ENCODE assay signal across 8 mouse cellular contexts in the genomic region with DNA sequence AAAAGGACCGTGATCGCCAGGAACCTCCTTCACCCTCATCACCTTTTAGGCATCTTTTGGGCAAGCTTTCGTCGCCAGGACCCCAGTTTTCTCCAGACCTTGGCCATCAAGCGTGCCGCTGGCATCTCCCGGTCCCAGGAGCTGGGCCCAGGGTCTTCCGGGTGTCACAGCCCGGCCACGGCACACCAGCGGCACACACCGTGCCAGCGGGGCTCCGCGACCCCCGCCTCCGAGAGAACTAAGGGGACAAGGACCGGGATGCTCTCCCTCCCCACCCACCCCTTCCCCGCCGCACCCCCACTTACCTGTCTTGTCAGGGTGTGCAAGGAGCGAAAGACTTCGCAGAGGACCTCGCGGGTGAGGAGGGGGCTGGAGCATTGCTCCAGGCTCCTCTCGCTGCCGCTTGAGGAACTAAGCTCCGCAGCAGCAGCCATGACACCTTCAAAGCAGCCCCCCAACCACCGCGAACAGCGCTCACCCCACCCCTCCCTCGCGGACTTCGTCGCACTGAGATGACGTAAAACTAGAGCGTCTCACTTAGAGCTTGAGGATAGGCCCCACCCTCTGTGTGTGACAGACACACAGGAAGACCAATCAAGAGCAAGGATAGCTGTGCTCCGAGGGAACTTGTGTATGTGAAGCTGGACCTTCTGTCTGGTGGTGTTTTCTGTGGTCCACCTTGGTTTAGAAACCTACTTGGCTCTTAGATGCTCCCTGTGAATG. TPM values are rescaled to one million over a fixed set of nuclear protein-coding genes. Genes with fewer than 3 reads are reported as not detected.
A peak's percentile ranks its signal among the peaks of the same experiment; 100 is the strongest.
DNase-seq lines count a peak whose midpoint lies in the region; ATAC-seq and TF ChIP-seq lines count a peak whose summit lies in the region.

A gene (minus strand): TSS at position 528 of the 723 bp plus-strand sequence.

- H3K9me3 ChIP-seq in heart, embryonic 12.5 days (replicated peaks): no peaks in the 10 kb centered on the region
- H3K9me3 ChIP-seq in kidney, postnatal 0 days (replicated peaks; ENCODE audit: low read length): no peaks in the 10 kb centered on the region
- H3K9me3 ChIP-seq in liver, embryonic 11.5 days (ENCODE audit: control insufficient read depth, low read length): no peaks in the 10 kb centered on the region
- no peaks in the 10 kb centered on the region for H3K9me3 ChIP-seq in stomach, embryonic 14.5 days (ENCODE audit: control insufficient read depth, low read depth, low read length)

- H3K4me1 ChIP-seq in heart, embryonic 12.5 days (replicated peaks): no peaks in the 10 kb centered on the region
- no peaks in the 10 kb centered on the region for H3K4me1 ChIP-seq in kidney, postnatal 0 days (replicated peaks; ENCODE audit: insufficient read depth, low read length)
- no peaks in the 10 kb centered on the region for H3K4me1 ChIP-seq in liver, embryonic 11.5 days (replicated peaks; ENCODE audit: control insufficient read depth, insufficient read depth, low read length)
- no peaks in the 10 kb centered on the region for H3K4me1 ChIP-seq in stomach, embryonic 14.5 days (ENCODE audit: control insufficient read depth, insufficient read depth, low read length)

- peak within 1 kb of the TSS; percentile 72 for H3K4me2 ChIP-seq in heart, embryonic 12.5 days
- peak within 1 kb of the TSS; percentile 71 for H3K4me2 ChIP-seq in kidney, postnatal 0 days (ENCODE audit: low read length)
- H3K4me2 ChIP-seq in liver, embryonic 11.5 days: peak within 1 kb of the TSS; percentile 67
- peak within 1 kb of the TSS; percentile 48 for H3K4me2 ChIP-seq in stomach, embryonic 14.5 days (replicated peaks; ENCODE audit: low read depth, low read length)

- H3K4me3 ChIP-seq in heart, embryonic 12.5 days: peak within 1 kb of the TSS; percentile 98
- H3K4me3 ChIP-seq in kidney, postnatal 0 days (replicated peaks; ENCODE audit: low read depth, low read length): peak within 1 kb of the TSS; percentile 86
- peak within 1 kb of the TSS; percentile 94 for H3K4me3 ChIP-seq in liver, embryonic 11.5 days (ENCODE audit: low read depth, low read length)
- peak within 1 kb of the TSS; percentile 64 for H3K4me3 ChIP-seq in stomach, embryonic 14.5 days (ENCODE audit: low read depth, low read length)

- 0 out of 2 replicates have a peak within 1 kb of the TSS, but pooled peaks have one; percentile 32 for H3K27ac ChIP-seq in heart, embryonic 12.5 days (ENCODE audit: poor library complexity, severe bottlenecking)
- H3K27ac ChIP-seq in kidney, postnatal 0 days: peak within 1 kb of the TSS; percentile 72; the same call in 1 of the 2 replicates
- H3K27ac ChIP-seq in liver, embryonic 11.5 days (ENCODE audit: low read depth, low read length): peak within 1 kb of the TSS; percentile 63
- H3K27ac ChIP-seq in stomach, embryonic 14.5 days (ENCODE audit: low read length): peak within 1 kb of the TSS; percentile 11; the same call in 1 of the 2 replicates

- ATAC-seq in erythroid progenitor cell, adult 5-6 weeks (replicated peaks; ENCODE audit: low FRiP score, poor library complexity, severe bottlenecking): peak; percentile 98
- ATAC-seq in heart, embryonic 12.5 days (ENCODE audit: insufficient number of reproducible peaks, low FRiP score): peak; percentile 100
- peak; percentile 100 for ATAC-seq in kidney, postnatal 0 days (replicated peaks; ENCODE audit: low FRiP score, low read depth)
- peak; percentile 100 for ATAC-seq in liver, embryonic 11.5 days (replicated peaks; ENCODE audit: low FRiP score)
- peak; percentile 99 for ATAC-seq in stomach, embryonic 14.5 days (ENCODE audit: insufficient number of reproducible peaks, insufficient read depth, low FRiP score, low read depth)

- peak; percentile 97 for DNase-seq in CD4-positive helper T cell, adult 2 months (ENCODE audit: low read depth, low spot score)
- DNase-seq in brain, embryonic 18.5 days (ENCODE audit: low read depth, low spot score): peak; percentile 95
- peak; percentile 95 for DNase-seq in kidney, postnatal 0 days (ENCODE audit: low spot score)
- peak; percentile 94 for DNase-seq in liver, embryonic 11.5 days (ENCODE audit: low spot score)
- peak; percentile 99 for DNase-seq in naive thymus-derived CD4-positive, alpha-beta T cell, adult 2 months (ENCODE audit: low read depth)

- peak within 1 kb of the TSS; percentile 93 for H3K9ac ChIP-seq in heart, embryonic 12.5 days
- H3K9ac ChIP-seq in kidney, postnatal 0 days (ENCODE audit: low read depth, low read length): peak within 1 kb of the TSS; percentile 89
- peak within 1 kb of the TSS; percentile 82 for H3K9ac ChIP-seq in liver, embryonic 11.5 days (ENCODE audit: low read depth, low read length)
- peak within 1 kb of the TSS; percentile 75 for H3K9ac ChIP-seq in stomach, embryonic 14.5 days (replicated peaks; ENCODE audit: low read depth, low read length)

- TF ChIP-seq CTCF in kidney, postnatal 0 days (IDR thresholded peaks at IDR 0.05; ENCODE audit: low read depth): no peak

- H3K36me3 ChIP-seq in heart, embryonic 12.5 days: no peaks in the 10 kb centered on the region
- no peaks in the 10 kb centered on the region for H3K36me3 ChIP-seq in kidney, postnatal 0 days (ENCODE audit: insufficient read depth, low read length)
- H3K36me3 ChIP-seq in liver, embryonic 11.5 days (ENCODE audit: control insufficient read depth, insufficient read depth, low read length): no peaks in the 10 kb centered on the region
- H3K36me3 ChIP-seq in stomach, embryonic 14.5 days (ENCODE audit: control insufficient read depth, insufficient read depth, low read length): no peaks in the 10 kb centered on the region

- H3K27me3 ChIP-seq in heart, embryonic 12.5 days (replicated peaks): no peaks in the 10 kb centered on the region
- no peaks in the 10 kb centered on the region for H3K27me3 ChIP-seq in kidney, postnatal 0 days (ENCODE audit: insufficient read depth, low read length)
- H3K27me3 ChIP-seq in liver, embryonic 11.5 days (replicated peaks; ENCODE audit: control insufficient read depth, insufficient read depth, low read length): no peaks in the 10 kb centered on the region
- no peaks in the 10 kb centered on the region for H3K27me3 ChIP-seq in stomach, embryonic 14.5 days (ENCODE audit: control insufficient read depth, insufficient read depth, low read length)

- under 1% methylated on average over 36 of the region's 37 CpGs for WGBS in heart, embryonic 12.5 days
- WGBS in kidney, postnatal 0 days: 0% methylated on average over 37 of the region's 37 CpGs
- WGBS in liver, embryonic 11.5 days: under 1% methylated on average over 37 of the region's 37 CpGs
- under 1% methylated on average over 37 of the region's 37 CpGs for WGBS in stomach, embryonic 14.5 days

RNA-seq across cellular contexts. Expression of the gene that starts here (rescaled TPM):
- total RNA-seq in erythroid progenitor cell, adult 5-6 weeks (2015; ENCODE audit: low replicate concordance): 8.8 and 12.3 TPM in 2 replicates
- total RNA-seq in erythroid progenitor cell, adult 5-6 weeks (2017; ENCODE audit: low replicate concordance): 6.0 and 6.4 TPM in 2 replicates
- 22.3 and 23.3 TPM in 2 replicates for polyA plus RNA-seq in heart, embryonic 12.5 days (2016; fragmentation: Nextera tagmentation; extraction: Ambion mirVana)
- polyA plus RNA-seq in kidney, postnatal 0 days (2015; fragmentation: Nextera tagmentation; extraction: Ambion mirVana): 35.3 and 38.2 TPM in 2 replicates
- polyA plus RNA-seq in liver, embryonic 11.5 days (2014; fragmentation: Nextera tagmentation; extraction: Ambion mirVana): 23.8 and 23.9 TPM in 2 replicates
- 39.8 and 40.6 TPM in 2 replicates for polyA plus RNA-seq in stomach, embryonic 14.5 days (2014; fragmentation: Nextera tagmentation; extraction: Ambion mirVana)

Comparison
In these comparisons a context has a peak if more than half of its experiments do, and no peak if none do; other contexts are left out.
1. Peak in every context shown above with its lines: DNase-seq, ATAC-seq, H3K4me3 ChIP-seq and H3K27ac ChIP-seq.
2. H3K27ac ChIP-seq: peak in every context shown above with its lines; median percentile 72 in kidney, postnatal 0 days; 63 in liver, embryonic 11.5 days; 32 in heart, embryonic 12.5 days; 11 in stomach, embryonic 14.5 days.